Comparison of ENCODE assay signal across 8 mouse cellular contexts in genomic region chr2:150904936-150905450, GRCm38 (mm10). TPM values are rescaled to one million over a fixed set of nuclear protein-coding genes. Genes with fewer than 3 reads are reported as not detected.
DNase-seq lines count a peak whose midpoint lies in the region; ATAC-seq and TF ChIP-seq lines count a peak whose summit lies in the region.

TSS of gene Gins1 (plus strand) at chr2:150905400.

- H3K27me3 ChIP-seq in lung, embryonic 14.5 days (ENCODE audit: insufficient read depth, low read length), result no peaks in the 10 kb centered on the region
- H3K27me3 ChIP-seq in embryonic facial prominence, embryonic 15.5 days, result no peaks in the 10 kb centered on the region
- H3K27me3 ChIP-seq in limb, embryonic 10.5 days (ENCODE audit: low read depth, poor library complexity, severe bottlenecking), result no peaks in the 10 kb centered on the region
- H3K27me3 ChIP-seq in neural tube, embryonic 14.5 days (ENCODE audit: control insufficient read depth, insufficient read depth, low read length), result no peaks in the 10 kb centered on the region

- H3K4me2 ChIP-seq in lung, embryonic 14.5 days, result peak within 1 kb of the TSS; percentile 94
- H3K4me2 ChIP-seq in embryonic facial prominence, embryonic 15.5 days (replicated peaks), result peak within 1 kb of the TSS; percentile 88
- H3K4me2 ChIP-seq in neural tube, embryonic 14.5 days (ENCODE audit: low read depth, low read length), result peak within 1 kb of the TSS; percentile 90

- TF ChIP-seq CTCF in lung, embryonic 14.5 days (IDR thresholded peaks at IDR 0.05; ENCODE audit: low read depth), result no peak; the same call in none of the 2 replicates

- WGBS in lung, embryonic 14.5 days, result 36% methylated on average over 9 of the region's 9 CpGs
- WGBS in embryonic facial prominence, embryonic 15.5 days, result 39% methylated on average over 9 of the region's 9 CpGs
- 40% methylated on average over 9 of the region's 9 CpGs for WGBS in limb, embryonic 10.5 days
- WGBS in neural tube, embryonic 14.5 days, result 42% methylated on average over 9 of the region's 9 CpGs

- peak within 1 kb of the TSS; percentile 88 for H3K4me3 ChIP-seq in lung, embryonic 14.5 days (ENCODE audit: low read depth, low read length)
- H3K4me3 ChIP-seq in embryonic facial prominence, embryonic 15.5 days (replicated peaks), result peak within 1 kb of the TSS; percentile 79
- H3K4me3 ChIP-seq in limb, embryonic 10.5 days, result peak within 1 kb of the TSS; percentile 90
- peak within 1 kb of the TSS; percentile 87 for H3K4me3 ChIP-seq in neural tube, embryonic 14.5 days (ENCODE audit: low read depth, low read length)

- DNase-seq in lung, embryonic 14.5 days, result no peak
- no peak for DNase-seq in lung, adult 18-20 months
- DNase-seq in limb, embryonic 10.5 days (ENCODE audit: low spot score), result no peak
- DNase-seq in gastrocnemius, adult 8-10 months (ENCODE audit: low spot score in 2 of 2), result no peak
- DNase-seq in cerebellum, postnatal 14 days, result no peak
- DNase-seq in gastrocnemius, postnatal 25 days, result no peak

- no peak; the same call in 1 of the 2 replicates for ATAC-seq in lung, embryonic 14.5 days (ENCODE audit: insufficient read depth)
- ATAC-seq in embryonic facial prominence, embryonic 15.5 days (ENCODE audit: insufficient number of reproducible peaks, low FRiP score, low TSS enrichment, low read depth), result no peak; the same call in 1 of the 2 replicates
- ATAC-seq in neural tube, embryonic 14.5 days (ENCODE audit: low read depth), result no peak

- no peaks in the 10 kb centered on the region for H3K4me1 ChIP-seq in lung, embryonic 14.5 days (ENCODE audit: insufficient read depth)
- peaks cover 14% of the 10 kb centered on the region; the same call in 1 of the 2 replicates for H3K4me1 ChIP-seq in embryonic facial prominence, embryonic 15.5 days
- H3K4me1 ChIP-seq in limb, embryonic 10.5 days, result peaks cover 20% of the 10 kb centered on the region
- H3K4me1 ChIP-seq in neural tube, embryonic 14.5 days (ENCODE audit: control insufficient read depth, insufficient read depth, low read length), result peaks cover 13% of the 10 kb centered on the region

- peak within 1 kb of the TSS; percentile 89 for H3K27ac ChIP-seq in lung, embryonic 14.5 days (ENCODE audit: low read depth)
- H3K27ac ChIP-seq in embryonic facial prominence, embryonic 15.5 days (replicated peaks), result peak within 1 kb of the TSS; percentile 87
- peak within 1 kb of the TSS; percentile 90 for H3K27ac ChIP-seq in limb, embryonic 10.5 days
- peak within 1 kb of the TSS; percentile 88 for H3K27ac ChIP-seq in neural tube, embryonic 14.5 days (ENCODE audit: low read depth, low read length)

- H3K9ac ChIP-seq in lung, embryonic 14.5 days, result peak within 1 kb of the TSS; percentile 79
- peak within 1 kb of the TSS; percentile 69 for H3K9ac ChIP-seq in embryonic facial prominence, embryonic 15.5 days
- H3K9ac ChIP-seq in neural tube, embryonic 14.5 days (replicated peaks; ENCODE audit: low read depth, low read length), result peak within 1 kb of the TSS; percentile 88

- 0 out of 2 replicates have a peak, but pooled peaks cover 2% of the 10 kb centered on the region for H3K36me3 ChIP-seq in lung, embryonic 14.5 days (ENCODE audit: insufficient read depth)
- no peaks in the 10 kb centered on the region for H3K36me3 ChIP-seq in embryonic facial prominence, embryonic 15.5 days
- peaks cover 6% of the 10 kb centered on the region for H3K36me3 ChIP-seq in limb, embryonic 10.5 days
- no peaks in the 10 kb centered on the region for H3K36me3 ChIP-seq in neural tube, embryonic 14.5 days (ENCODE audit: control insufficient read depth, insufficient read depth, low read length)

- no peaks in the 10 kb centered on the region for H3K9me3 ChIP-seq in lung, embryonic 14.5 days (ENCODE audit: low read depth, low read length)
- H3K9me3 ChIP-seq in embryonic facial prominence, embryonic 15.5 days (replicated peaks), result no peaks in the 10 kb centered on the region
- H3K9me3 ChIP-seq in limb, embryonic 10.5 days (replicated peaks), result no peaks in the 10 kb centered on the region
- no peaks in the 10 kb centered on the region for H3K9me3 ChIP-seq in neural tube, embryonic 14.5 days (ENCODE audit: control insufficient read depth, low read length)

RNA-seq across cellular contexts. Expression of gene Gins1, which starts in this region (rescaled TPM):
- 55.4 and 58.1 TPM in 2 replicates for polyA plus RNA-seq in lung, embryonic 14.5 days (2014; fragmentation: Nextera tagmentation; extraction: Ambion mirVana)
- polyA plus RNA-seq in embryonic facial prominence, embryonic 15.5 days (2015; fragmentation: Nextera tagmentation; extraction: Ambion mirVana), result 26.4 and 28.0 TPM in 2 replicates
- 77.0 and 77.9 TPM in 2 replicates for polyA plus RNA-seq in limb, embryonic 10.5 days (2016; fragmentation: Nextera tagmentation; extraction: Ambion mirVana)
- 11.5 and 15.2 TPM in 2 replicates for polyA plus RNA-seq in neural tube, embryonic 14.5 days (2014; fragmentation: Nextera tagmentation; extraction: Ambion mirVana)
- 1 to 10 TPM; 1.6 to 2.7 (median 1.9) TPM for total RNA-seq in gastrocnemius, adult 8-10 months (2022)
- total RNA-seq in gastrocnemius, postnatal 25 days (2021), result 1 to 10 TPM; 1.6 to 2.3 TPM
